In the genomic region with DNA sequence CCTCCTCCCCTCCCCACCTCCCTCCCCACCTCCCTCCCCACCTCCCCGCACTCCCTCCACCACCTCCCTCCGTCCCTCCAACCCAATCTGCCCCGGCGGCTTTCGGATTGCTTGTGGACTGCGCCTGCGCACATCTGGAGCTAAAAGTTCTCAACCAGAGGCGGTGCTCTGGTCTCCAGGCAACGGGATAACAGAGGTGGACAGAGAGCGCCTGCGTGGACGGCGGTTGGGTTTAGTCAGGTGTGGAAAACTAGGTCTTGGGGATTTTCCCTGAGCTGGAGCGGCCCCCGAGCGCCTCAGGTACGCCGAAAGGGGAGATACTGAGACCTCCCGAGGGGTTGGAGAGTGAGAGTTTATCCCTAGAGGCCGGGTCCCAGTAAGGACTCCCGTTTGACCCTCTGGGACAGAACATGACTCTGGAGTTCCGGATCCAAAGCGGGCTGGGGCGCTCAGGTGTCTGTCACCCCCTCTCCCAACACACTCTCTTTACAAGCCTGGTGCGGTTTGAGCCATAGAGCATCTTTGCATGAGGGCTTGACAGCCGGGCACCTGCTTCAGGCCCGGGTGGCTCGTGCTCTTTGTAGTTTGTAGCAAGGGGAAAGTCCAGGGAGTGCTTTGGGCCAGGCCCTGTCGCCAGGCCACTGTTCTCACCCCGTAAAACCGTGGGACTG, we compare ENCODE assay signal across 8 mouse cellular contexts. TPM values are rescaled to one million over a fixed set of nuclear protein-coding genes. Genes with fewer than 3 reads are reported as not detected.
DNase-seq lines count a peak whose midpoint lies in the region; ATAC-seq and TF ChIP-seq lines count a peak whose summit lies in the region.

A gene (plus strand): TSS at position 106 of the 671 bp plus-strand sequence.

- no peak within 1 kb of the TSS for H3K27ac ChIP-seq in cerebellum, adult 2 months (ENCODE audit: insufficient read depth, low read length)
- H3K27ac ChIP-seq in embryonic fibroblast, embryonic 13.5 days (ENCODE audit: insufficient read depth, low read length), result peak within 1 kb of the TSS; percentile 60
- H3K27ac ChIP-seq in limb, embryonic 13.5 days, result peak within 1 kb of the TSS; percentile 67; the same call in 1 of the 2 replicates
- H3K27ac ChIP-seq in midbrain, embryonic 14.5 days (replicated peaks; ENCODE audit: low read depth, low read length), result no peak within 1 kb of the TSS

- 13% methylated on average over 31 of the region's 31 CpGs for WGBS in cerebellum, adult 2 months
- 2% methylated on average over 31 of the region's 31 CpGs for WGBS in limb, embryonic 13.5 days
- WGBS in midbrain, embryonic 14.5 days, result 3% methylated on average over 29 of the region's 31 CpGs

- TF ChIP-seq POLR2A in cerebellum, adult 2 months (IDR thresholded peaks at IDR 0.05; ENCODE audit: borderline replicate concordance, insufficient read depth, low read length), result no peak
- 0 out of 2 replicates have a peak, but pooled peaks have one; percentile 33 for TF ChIP-seq POLR2A in embryonic fibroblast, embryonic 13.5 days (IDR thresholded peaks at IDR 0.05; ENCODE audit: low read depth, low read length)

- H3K36me3 ChIP-seq in limb, embryonic 13.5 days, result no peaks in the 10 kb centered on the region
- no peaks in the 10 kb centered on the region for H3K36me3 ChIP-seq in midbrain, embryonic 14.5 days (ENCODE audit: control insufficient read depth, insufficient read depth, low read length)

- H3K4me1 ChIP-seq in cerebellum, adult 2 months (ENCODE audit: control insufficient read depth, insufficient read depth, low read length), result 0 out of 2 replicates have a peak, but pooled peaks cover 3% of the 10 kb centered on the region
- H3K4me1 ChIP-seq in embryonic fibroblast, embryonic 13.5 days (ENCODE audit: control insufficient read depth, insufficient read depth, low read length), result peaks cover 3% of the 10 kb centered on the region; the same call in 1 of the 2 replicates
- H3K4me1 ChIP-seq in limb, embryonic 13.5 days, result peaks cover 22% of the 10 kb centered on the region
- peaks cover 6% of the 10 kb centered on the region; the same call in 1 of the 2 replicates for H3K4me1 ChIP-seq in midbrain, embryonic 14.5 days (ENCODE audit: control insufficient read depth, insufficient read depth, low read length)

- no peak for TF ChIP-seq CTCF in cerebellum, adult 2 months (IDR thresholded peaks at IDR 0.05; ENCODE audit: borderline replicate concordance, insufficient read depth, low read depth, low read length)
- TF ChIP-seq CTCF in embryonic fibroblast, embryonic 13.5 days (IDR thresholded peaks at IDR 0.05; ENCODE audit: borderline replicate concordance, insufficient read depth, low read length), result no peak

- H3K9me3 ChIP-seq in limb, embryonic 13.5 days, result no peaks in the 10 kb centered on the region
- H3K9me3 ChIP-seq in midbrain, embryonic 14.5 days (ENCODE audit: control insufficient read depth, low read length), result no peaks in the 10 kb centered on the region

- peak within 1 kb of the TSS; percentile 47 for H3K4me3 ChIP-seq in cerebellum, adult 2 months (replicated peaks; ENCODE audit: insufficient read depth, low read depth, low read length)
- peak within 1 kb of the TSS; percentile 54 for H3K4me3 ChIP-seq in embryonic fibroblast, embryonic 13.5 days (ENCODE audit: insufficient read depth, low read length)
- H3K4me3 ChIP-seq in limb, embryonic 13.5 days, result peak within 1 kb of the TSS; percentile 54
- H3K4me3 ChIP-seq in midbrain, embryonic 14.5 days (replicated peaks; ENCODE audit: low read depth, low read length), result peak within 1 kb of the TSS; percentile 51

- peak; percentile 43 for DNase-seq in cerebellum, adult 2 months
- no peak for DNase-seq in cerebellum, adult 9-10 months
- peak; percentile 93 to 94 for DNase-seq in heart, adult 9 months (ENCODE audit: low spot score in 2 of 2)
- peak; percentile 95 to 96 for DNase-seq in kidney, adult 8-10 months
- DNase-seq in midbrain, embryonic 14.5 days, result peak; percentile 95
- DNase-seq in spleen, adult 12 weeks (ENCODE audit: low spot score), result peak; percentile 61

- peak within 1 kb of the TSS; percentile 75 for H3K9ac ChIP-seq in limb, embryonic 13.5 days
- H3K9ac ChIP-seq in midbrain, embryonic 14.5 days (replicated peaks; ENCODE audit: low read length), result peak within 1 kb of the TSS; percentile 54

- peaks cover 2% of the 10 kb centered on the region; the same call in 1 of the 2 replicates for H3K27me3 ChIP-seq in cerebellum, adult 2 months (ENCODE audit: control insufficient read depth, insufficient read depth, low read length)
- 0 out of 2 replicates have a peak, but pooled peaks cover 4% of the 10 kb centered on the region for H3K27me3 ChIP-seq in limb, embryonic 13.5 days
- no peaks in the 10 kb centered on the region for H3K27me3 ChIP-seq in midbrain, embryonic 14.5 days (ENCODE audit: control insufficient read depth, insufficient read depth, low read length)

- peak; percentile 93 for ATAC-seq in limb, embryonic 13.5 days (ENCODE audit: low FRiP score, low read depth)
- peak; percentile 76 for ATAC-seq in midbrain, embryonic 14.5 days (ENCODE audit: low FRiP score, low TSS enrichment)

- H3K4me2 ChIP-seq in limb, embryonic 13.5 days (replicated peaks), result peak within 1 kb of the TSS; percentile 84
- H3K4me2 ChIP-seq in midbrain, embryonic 14.5 days (ENCODE audit: low read length), result peak within 1 kb of the TSS; percentile 90

RNA-seq across cellular contexts. Expression of the gene that starts here (rescaled TPM):
- 0.95 and 1.1 TPM in 2 replicates for polyA plus RNA-seq in cerebellum, adult 2 months (2012; rRNA removed)
- 0.32 and 0.53 TPM in 2 replicates for polyA plus RNA-seq in embryonic fibroblast, embryonic 13.5 days (2011; ENCODE audit: insufficient read length, low read depth, missing spikeins)
- 1.0 and 1.2 TPM in 2 replicates for polyA plus RNA-seq in limb, embryonic 13.5 days (2015; fragmentation: Nextera tagmentation; extraction: Ambion mirVana)
- 1.1 and 1.6 TPM in 2 replicates for polyA plus RNA-seq in midbrain, embryonic 14.5 days (2014; fragmentation: Nextera tagmentation; extraction: Ambion mirVana)

Comparison
In these comparisons a context has a peak if more than half of its experiments do, and no peak if none do; other contexts are left out.
1. H3K27ac ChIP-seq: peak in embryonic fibroblast, embryonic 13.5 days (single experiment) and limb, embryonic 13.5 days (single experiment); none in cerebellum, adult 2 months (single experiment) and midbrain, embryonic 14.5 days (single experiment).
2. Peak in every context shown above with its lines, with median percentiles within 50 percentile points of each other: H3K4me3 ChIP-seq.